Mouse (Mus musculus) bone marrow, adult 2 months (tissue): ENCODE measurements at regions not wholly inside any gene's neighbourhood (a gene's known extent, or its start where the extent isn't known, plus 50 kb on each side); places are given as distances from the start of the nearest gene placed in this dataset.

ENCODE experiments used
- CTCF ChIP-seq: fragments of 200-500 bp; IDR thresholded peaks from 2 replicates; pipeline ENCODE4 v1.5.1; 2011; ENCODE audit warnings: low read length, control low read depth; ENCODE audit not compliant: control insufficient read depth, insufficient read depth
- POLR2A ChIP-seq: fragments of 200-500 bp; IDR thresholded peaks from 2 replicates; pipeline ENCODE4 v1.6.1; 2011; ENCODE audit warnings: low read depth, mild to moderate bottlenecking, control low read depth, low read length, borderline replicate concordance; ENCODE audit not compliant: control insufficient read depth

GRCm38 (mm10) chr7:72948026-72948425 lies 427.3 kb upstream of the Rgma start:
- TF ChIP-seq POLR2A: no peak
- TF ChIP-seq CTCF: no peak
